Mouse (Mus musculus) ovary, postnatal 10 days (tissue): ENCODE results near the gene Tm4sf4.

Experiments
- DNase-seq: peaks from one replicate; pipeline ENCODE4 v3.0.0; 2022; ENCODE audit warnings: low spot score

Tm4sf4 gene

DNA sequence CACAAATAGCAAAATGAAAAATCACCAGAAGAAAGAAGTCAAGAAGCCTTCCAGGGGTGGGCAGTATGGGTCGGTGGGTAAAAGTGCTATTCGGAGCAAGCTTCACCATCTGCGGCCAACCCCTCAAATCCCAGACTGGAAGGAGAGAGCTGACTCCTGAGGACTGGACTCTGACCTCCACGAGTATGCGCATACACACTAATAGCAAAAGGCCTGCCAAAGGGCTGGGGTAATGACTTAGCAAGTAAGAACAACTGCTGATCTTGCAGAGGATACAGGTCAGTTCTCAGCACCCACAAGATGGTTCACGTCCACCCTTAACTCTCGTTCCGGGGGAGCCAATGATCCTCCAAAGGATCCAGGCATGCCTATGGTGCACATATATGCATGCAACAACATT is 49.3 kb downstream of the Tm4sf4 start:
- no peak for DNase-seq

DNA sequence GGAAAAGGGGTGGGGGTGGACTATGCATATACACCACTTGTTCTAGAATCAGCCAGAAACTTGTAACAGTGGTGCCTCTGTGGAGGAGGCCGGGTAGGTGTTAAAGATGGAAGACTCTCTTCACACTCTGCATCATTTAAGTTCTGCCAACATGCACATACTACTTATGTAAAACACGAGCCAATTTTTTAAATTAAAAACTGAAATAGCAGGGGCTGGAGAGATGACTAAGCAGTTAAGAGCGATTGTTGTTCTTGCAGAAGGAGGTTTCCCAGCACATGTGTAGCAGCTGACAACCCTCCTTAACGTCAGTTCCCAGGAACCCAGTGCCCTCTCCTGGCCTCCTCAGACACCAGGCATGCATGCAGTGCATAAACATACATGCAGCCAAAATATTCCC is 55.5 kb downstream of the Tm4sf4 start:
- DNase-seq = no peak

DNA sequence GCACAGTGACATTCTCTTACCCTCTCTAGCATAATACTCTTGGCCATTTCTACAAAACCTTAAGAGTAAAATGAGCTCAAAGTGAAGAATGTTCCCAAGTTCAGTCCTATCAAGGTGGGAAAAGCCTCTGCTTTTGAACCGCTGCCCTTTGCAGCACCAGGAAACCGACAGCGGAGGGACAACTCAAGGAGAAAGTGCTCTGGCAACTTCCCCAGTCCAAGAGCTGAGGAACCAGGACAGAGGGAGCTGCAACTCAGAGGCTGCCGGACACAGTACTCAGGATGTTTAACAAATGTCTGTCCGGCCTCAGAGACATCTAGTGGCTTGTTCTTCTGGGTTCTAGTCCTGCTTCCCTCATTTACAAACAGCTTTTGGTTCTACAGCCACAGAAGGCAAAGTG is 56.9 kb downstream of the Tm4sf4 start:
- no peak for DNase-seq

DNA sequence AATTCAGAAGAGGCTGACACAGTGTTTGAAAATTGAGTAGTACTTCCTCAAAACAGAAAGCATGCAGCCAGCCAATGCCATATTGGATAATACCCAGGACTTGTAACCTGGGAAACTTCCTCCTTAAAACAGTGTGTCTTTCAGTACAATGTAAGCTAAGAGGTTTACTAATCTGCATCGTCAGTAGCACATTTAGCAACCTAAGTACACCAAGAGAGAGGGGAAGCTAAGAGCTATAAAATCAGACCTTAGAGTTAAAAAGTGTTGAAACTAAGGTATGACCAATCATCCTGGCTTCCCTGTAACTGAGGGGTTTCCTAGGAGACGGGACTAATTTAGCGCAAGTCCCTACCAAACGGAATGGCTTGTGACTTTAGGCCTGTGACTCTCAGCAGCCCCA is 61.0 kb downstream of the Tm4sf4 start:
- no peak for DNase-seq

DNA sequence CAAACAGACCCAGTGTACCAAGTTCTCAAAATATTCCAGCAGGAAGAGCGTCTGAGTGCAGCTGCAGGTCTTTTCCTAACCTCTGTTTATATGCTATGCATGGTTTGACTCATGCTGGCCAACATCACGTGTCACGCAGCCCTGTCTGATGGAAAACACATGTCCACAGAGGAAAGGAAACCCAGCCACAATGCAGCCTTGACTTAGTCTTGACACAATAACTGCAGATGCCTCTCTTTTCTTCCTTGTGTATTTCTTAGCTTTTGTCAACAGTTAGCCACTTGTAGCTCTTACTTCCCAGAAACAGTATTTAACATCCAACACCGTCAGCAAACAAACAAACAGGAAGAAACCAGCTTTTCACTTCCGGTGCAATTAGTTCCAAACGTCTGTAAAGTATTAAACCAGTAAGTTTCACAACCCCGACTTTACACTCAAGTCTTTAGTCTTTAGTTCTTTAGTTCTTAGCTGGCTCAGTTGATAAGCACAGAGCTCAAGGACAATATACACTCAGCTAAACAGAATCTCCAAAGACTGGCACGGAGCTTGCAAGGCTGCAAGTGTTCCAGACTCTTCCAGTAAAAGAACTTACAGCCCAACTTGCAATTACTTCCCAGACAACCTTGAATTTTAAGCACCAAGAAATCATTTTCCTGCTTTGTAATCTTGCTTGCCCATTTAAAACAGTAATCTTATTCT is 62.5 kb downstream of the Tm4sf4 start:
- DNase-seq = no peak
